Mouse (Mus musculus) right cerebral cortex, adult 2 months (tissue): ENCODE measurements around the gene Mtap.

Experiments
- DNase-seq, 2 experiments: peaks; one replicate each; pipeline ENCODE4 v3.0.0; 2021 to 2022; ENCODE audit warnings: low spot score in 2 of 2

The Mtap gene

GRCm38 (mm10) chr4:89137542-89138360, 829 bp downstream of the Mtap start:
- peak; percentile 33 to 39 for DNase-seq

DNA sequence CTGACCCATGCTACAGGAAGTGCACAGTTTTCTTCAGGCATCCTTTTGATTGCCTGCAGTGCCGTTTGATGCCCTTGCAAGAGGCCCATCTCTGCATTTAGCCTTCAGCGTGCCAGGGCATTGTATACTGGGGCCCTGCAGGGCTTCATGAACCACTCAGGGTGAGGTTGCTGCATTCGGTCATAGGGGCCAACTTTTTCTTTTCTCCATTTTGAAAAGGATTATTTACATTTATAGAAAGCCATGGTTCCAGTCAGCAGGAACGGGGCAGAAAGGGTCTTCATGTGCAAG, 1.4 kb downstream of the Mtap start:
- DNase-seq = no peak

DNA sequence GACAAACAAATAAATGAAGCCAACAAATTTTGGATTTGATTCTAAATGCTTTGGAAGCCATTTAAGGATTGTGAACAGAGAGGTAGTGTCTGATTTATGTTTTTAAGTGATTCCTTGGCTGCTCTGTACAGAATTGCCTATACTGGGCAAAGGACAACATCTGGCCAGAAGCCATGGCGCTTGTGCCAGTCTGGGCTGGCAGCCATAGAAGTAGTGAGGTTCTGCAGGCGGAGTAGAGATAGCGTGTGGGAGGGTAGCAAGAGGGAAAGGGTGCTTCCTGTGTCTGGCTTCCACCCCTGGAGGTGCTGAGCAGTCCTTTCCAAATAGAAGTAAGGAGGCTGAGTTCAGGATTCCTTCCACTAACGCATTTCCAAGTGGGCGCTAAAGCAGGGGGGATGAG, 3.9 kb downstream of the Mtap start:
- peak; percentile 34 to 40 for DNase-seq

DNA sequence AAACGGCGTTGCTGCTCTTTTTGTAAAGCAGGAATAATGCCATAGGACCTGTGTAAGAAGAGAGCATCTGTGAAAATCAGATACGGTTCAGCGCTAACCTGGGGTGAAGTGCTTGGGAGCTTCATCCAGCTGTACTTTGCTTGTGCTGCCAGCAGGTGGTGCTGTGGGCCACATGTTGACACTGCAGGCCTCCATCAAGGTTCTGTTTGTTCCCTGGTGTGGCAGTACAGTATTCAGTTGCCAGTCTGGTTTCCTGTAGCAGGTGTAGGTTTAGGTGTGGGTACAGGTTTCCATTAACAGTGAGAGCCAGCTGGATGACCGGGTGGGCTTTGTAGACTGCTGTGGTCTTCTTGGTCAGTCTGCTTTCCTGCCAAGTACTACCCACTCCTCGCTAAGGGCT, 8.5 kb downstream of the Mtap start:
- peak; percentile 67 to 80 for DNase-seq

DNA sequence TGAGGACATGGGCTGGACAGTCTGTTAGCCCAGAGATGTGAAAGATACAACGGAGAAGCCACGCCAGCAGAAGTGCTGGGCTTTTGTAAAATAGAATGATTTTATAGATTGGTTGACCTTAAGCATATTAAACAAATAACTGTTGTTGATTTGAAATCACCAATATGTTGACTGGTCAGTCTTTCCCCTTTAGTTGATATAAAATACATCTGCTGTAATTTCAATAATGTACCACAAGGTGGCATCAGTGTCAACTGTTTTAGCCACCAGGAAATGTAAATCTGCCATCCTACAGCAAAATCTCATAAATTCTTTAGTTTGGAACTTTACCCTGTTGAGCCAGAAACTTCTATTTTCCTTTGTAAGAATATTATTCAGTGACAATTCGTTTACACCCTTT, 9.4 kb downstream of the Mtap start:
- DNase-seq = no peak

GRCm38 (mm10) chr4:89149261-89149660, 12.3 kb downstream of the Mtap start:
- no peak for DNase-seq

DNA sequence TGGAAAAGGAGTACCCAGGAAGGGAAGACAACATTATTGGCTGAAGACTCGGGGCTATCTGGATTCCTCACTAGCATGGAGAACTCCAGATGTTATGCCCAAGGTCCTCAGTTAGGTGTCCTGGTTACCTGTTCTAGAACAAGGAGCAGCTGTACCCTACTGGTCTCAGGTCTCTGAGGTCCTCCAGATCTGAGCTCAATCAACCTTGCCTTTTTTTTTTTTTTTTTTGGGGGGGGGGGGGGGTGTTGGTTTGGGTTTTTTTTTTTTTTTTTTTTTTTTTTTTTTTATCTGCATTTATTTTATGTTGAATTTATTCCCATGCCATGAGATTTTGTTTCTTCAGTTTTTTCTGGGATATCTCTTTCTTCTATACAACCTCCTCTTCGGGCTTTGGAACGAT, 24.5 kb downstream of the Mtap start:
- DNase-seq = no peak

GRCm38 (mm10) chr4:89162496-89162895, 25.6 kb downstream of the Mtap start:
- DNase-seq = no peak

DNA sequence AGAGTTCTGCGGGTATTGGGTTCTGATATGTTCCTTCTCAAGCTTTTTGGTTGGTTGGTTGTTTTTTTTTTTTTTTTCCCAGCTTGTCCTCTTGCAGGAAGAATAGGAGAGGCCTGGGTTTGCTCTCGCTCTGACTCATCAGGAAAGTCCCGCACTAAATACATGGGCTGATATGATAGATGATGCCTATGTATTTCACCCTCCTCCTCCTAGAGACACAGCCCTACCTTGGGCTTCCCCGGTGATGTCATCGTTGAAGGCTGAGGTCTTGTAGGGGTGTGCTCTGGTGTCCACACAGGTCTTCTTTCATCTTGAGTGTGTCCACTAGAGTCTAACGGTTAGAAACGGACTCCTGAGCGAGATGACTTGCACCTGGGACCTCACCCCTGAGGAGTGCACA, 26.7 kb downstream of the Mtap start:
- DNase-seq = no peak

DNA sequence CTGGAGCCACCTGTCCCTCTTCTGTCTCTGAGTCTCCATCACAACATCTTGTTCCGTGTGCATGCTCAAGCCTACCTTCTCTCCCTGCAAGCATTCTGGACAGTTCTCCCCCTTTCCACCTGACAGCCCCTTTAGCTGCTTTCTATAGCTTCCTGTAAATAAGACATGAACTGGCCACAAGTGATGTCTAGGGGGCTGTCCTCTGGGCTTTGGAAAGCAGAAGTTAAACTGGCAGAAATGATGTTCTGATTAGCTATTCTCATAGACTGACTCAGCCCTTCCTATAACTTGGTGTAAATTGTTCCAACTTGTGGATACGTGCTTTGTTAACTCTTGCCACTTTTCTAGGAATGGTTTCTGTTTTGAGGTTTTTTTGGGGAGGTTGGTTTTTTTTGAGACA, 27.8 kb downstream of the Mtap start:
- no peak for DNase-seq

- no peak for DNase-seq
Observed at GRCm38 (mm10) chr4:89168877-89169276, 32.0 kb downstream of the Mtap start.

GRCm38 (mm10) chr4:89169739-89170138, 32.8 kb downstream of the Mtap start:
- DNase-seq = no peak

DNA sequence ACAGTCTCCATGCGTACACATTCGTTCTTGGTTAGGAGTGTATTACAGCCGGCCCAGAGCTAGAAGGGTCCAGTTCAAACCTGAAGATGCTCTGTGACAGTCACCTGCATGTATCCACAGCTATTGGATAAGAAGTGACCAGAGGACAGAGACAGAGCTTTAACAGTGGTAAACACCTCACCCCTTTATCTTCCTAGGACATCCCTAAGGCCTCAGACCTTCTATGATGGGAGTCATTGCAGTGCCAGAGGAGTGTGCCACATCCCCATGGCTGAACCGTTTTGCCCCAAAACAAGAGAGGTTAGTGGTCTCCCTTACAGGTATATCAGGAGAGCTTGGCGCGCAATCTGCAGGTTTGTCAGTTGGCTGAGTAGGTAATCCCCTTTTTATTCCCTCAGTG, 34.0 kb downstream of the Mtap start:
- no peak for DNase-seq

- no peak for DNase-seq
Observed at GRCm38 (mm10) chr4:89172873-89173605, 36.1 kb downstream of the Mtap start.

DNA sequence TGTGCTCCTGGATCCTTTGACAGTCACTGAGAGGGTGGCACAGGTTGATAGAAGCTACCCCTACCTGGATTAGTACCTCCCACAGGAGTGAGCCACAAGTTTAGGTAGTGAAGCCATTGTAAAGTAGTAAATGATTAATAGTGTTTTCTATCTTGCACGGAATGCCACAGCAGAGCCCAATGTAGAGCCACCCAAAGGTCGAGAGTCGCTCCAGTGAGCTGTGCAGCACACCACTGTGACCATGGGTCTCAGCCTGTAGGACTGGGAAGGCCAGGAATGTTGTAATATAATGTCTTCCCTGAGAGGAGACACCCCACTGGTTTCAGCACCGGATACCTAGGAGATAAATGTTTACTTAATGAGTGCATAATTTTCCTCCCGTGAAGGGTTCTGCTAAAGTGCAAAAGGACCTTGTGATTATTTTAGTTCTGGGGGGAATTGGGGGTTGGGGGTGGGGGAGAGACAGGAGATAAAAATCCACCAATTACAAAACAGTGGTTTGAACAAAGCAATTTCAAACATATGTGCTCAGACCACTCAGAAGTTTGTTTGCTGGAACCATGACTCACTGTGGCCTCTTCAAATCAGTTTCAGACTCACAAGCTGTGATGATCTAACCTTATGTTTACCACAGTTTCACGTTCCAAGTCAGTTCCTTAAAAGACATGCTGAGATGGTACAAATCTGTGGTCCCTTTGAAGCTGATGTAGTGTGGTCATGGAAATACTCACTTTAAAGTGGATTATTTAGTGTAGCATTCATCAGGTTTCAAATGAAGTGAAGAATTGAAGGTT, 40.8 kb downstream of the Mtap start:
- DNase-seq = no peak

- no peak for DNase-seq
Observed at GRCm38 (mm10) chr4:89180121-89180520, 43.2 kb downstream of the Mtap start.

DNA sequence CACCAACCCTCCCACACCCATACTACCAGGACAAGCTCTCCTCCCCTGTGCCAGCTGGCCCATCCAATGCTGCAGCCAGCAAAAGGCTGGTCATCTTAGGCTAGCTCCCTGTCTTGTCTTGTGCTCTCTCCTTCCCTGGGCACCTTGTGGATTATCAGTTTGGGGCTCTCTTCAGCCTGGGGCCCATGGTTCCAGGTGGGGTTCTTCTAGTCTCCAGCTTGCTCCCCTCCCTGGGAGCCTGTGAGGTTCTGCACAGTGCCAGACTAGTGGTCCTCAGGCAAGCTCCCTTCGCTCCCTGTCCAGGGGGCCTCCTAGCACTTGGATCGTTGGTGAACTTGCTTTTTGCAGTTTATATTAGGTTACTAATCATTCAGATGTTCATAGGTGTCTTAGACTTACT, 44.7 kb downstream of the Mtap start:
- DNase-seq = no peak

- no peak for DNase-seq
Observed at GRCm38 (mm10) chr4:89182486-89182885, 45.6 kb downstream of the Mtap start.

DNA sequence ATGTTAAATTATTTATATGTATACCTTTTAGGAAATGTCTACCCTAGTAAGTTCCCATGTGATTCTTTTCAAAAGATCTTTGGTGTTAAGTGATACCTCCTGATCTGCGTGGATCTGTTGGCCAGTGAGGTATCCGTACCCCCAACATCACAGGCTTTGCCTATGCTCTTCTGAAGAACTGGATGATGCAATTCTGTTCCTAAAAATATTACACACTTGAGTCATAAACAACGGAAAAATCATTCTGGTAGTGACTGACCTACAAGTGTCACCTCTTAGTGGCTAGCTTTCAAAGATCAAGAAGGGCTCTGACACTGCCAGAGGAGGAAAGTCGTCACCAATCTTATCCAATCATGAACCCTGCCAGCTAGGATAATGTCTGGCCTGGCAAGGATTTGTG, 58.6 kb downstream of the Mtap start:
- no peak for DNase-seq

DNA sequence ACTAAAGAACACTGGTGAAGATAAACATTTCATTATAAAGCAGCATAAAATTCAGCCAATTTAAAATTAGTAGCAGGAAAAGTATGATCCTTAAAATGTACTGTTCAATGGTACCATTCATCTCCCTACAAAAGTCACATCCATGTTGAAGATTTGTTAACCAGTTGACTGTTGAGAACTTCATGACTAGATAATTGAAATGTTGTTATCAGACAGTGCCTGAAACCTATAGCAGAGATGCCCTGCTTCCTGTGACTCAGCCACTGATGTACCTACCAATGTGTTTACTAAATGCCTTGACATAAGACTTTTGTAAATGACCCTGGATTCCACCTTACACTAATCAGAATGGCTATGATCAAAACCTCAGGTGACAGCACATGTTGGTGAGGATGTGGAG, 60.2 kb downstream of the Mtap start:
- DNase-seq = no peak

DNA sequence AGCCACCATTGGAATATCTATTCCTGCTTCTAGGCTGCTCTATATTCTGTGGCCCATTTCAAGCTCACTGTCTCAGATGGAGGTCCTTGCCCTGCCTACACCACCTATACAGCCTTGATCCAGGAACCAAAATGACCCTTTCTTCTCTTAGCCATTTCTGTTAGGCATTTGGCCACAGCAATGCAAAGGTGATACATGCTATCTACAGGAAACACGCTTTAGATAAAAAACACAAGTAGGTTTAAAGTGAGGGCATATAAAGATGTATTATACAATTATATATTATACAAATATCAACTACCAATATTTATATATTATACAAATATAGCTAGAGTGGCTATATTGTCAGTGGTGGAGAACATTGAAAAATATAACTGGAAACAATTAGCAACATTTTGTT, 63.9 kb downstream of the Mtap start:
- no peak for DNase-seq

DNA sequence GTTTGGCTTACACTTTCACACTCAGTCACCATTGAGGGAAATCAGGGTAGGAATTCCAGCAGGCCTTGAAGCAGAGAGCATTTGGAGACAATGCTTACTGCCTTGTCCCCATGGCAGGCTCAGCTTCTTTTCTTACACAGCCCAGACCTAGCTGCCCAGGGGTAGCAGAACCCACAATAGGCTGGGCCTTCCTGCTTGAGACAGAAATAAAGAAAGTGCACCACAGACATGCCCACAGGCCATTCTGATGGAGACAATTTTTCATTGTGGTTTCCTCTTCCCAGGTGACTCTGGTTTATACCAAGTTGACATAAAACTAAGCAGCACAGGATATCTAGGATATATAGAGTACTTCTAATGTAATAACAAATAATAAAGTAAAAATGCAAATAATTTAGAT, 72.4 kb downstream of the Mtap start:
- DNase-seq = no peak

GRCm38 (mm10) chr4:89210314-89210713, 73.4 kb downstream of the Mtap start:
- DNase-seq = no peak
